Mouse (Mus musculus): ENCODE results near the gene Aurkaip1.

GRCm38 (mm10) chr4:155821025-155821424 is 10.0 kb upstream of the Aurkaip1 start:
- TF ChIP-seq POLR2A (IDR thresholded peaks at IDR 0.05; ENCODE audit: borderline replicate concordance, insufficient read depth, low read length) (no peak), CTCF (IDR thresholded peaks at IDR 0.05; ENCODE audit: borderline replicate concordance, insufficient read depth, low read depth, low read length) (no peak)
